In genomic region chr8:70608749-70609367, GRCm38 (mm10) we compare ENCODE assay signal across 8 mouse cellular contexts. TPM values are rescaled to one million over a fixed set of nuclear protein-coding genes. Genes with fewer than 3 reads are reported as not detected.
DNase-seq lines count a peak whose midpoint lies in the region; ATAC-seq and TF ChIP-seq lines count a peak whose summit lies in the region.

Ssbp4 (minus strand) TSS chr8:70608872.

- H3K27ac ChIP-seq in forebrain, embryonic 12.5 days: peak within 1 kb of the TSS; percentile 90
- H3K27ac ChIP-seq in hindbrain, embryonic 10.5 days: peak within 1 kb of the TSS; percentile 94
- peak within 1 kb of the TSS; percentile 81 for H3K27ac ChIP-seq in liver, embryonic 12.5 days
- peak within 1 kb of the TSS; percentile 97 for H3K27ac ChIP-seq in stomach, postnatal 0 days (replicated peaks)

- no peak for TF ChIP-seq CTCF in G1E (IDR thresholded peaks at IDR 0.05; ENCODE audit: low read depth, low read length)
- TF ChIP-seq CTCF in stomach, postnatal 0 days (IDR thresholded peaks at IDR 0.05; ENCODE audit: low read depth): no peak

- no peak for TF ChIP-seq EP300 in stomach, postnatal 0 days (optimal IDR thresholded peaks at IDR 0.05)

- ATAC-seq in frontal cortex, adult (ENCODE audit: low TSS enrichment): no peak
- ATAC-seq in G1E (ENCODE audit: extremely low read depth, insufficient number of reproducible peaks, low FRiP score, poor library complexity, severe bottlenecking): no peak
- peak; percentile 6; the same call in 1 of the 2 replicates for ATAC-seq in forebrain, embryonic 12.5 days (ENCODE audit: low FRiP score)
- no peak for ATAC-seq in liver, embryonic 12.5 days
- no peak for ATAC-seq in stomach, postnatal 0 days (ENCODE audit: low FRiP score, low TSS enrichment)

- 0 out of 2 replicates have a peak, but pooled peaks cover 2% of the 10 kb centered on the region for H3K9me3 ChIP-seq in G1E (replicated peaks)
- no peaks in the 10 kb centered on the region for H3K9me3 ChIP-seq in forebrain, embryonic 12.5 days
- H3K9me3 ChIP-seq in hindbrain, embryonic 10.5 days: no peaks in the 10 kb centered on the region
- H3K9me3 ChIP-seq in liver, embryonic 12.5 days (replicated peaks): no peaks in the 10 kb centered on the region
- no peaks in the 10 kb centered on the region for H3K9me3 ChIP-seq in stomach, postnatal 0 days (ENCODE audit: control insufficient read depth, low read length)

- H3K9ac ChIP-seq in forebrain, embryonic 12.5 days: peak within 1 kb of the TSS; percentile 87
- H3K9ac ChIP-seq in liver, embryonic 12.5 days: peak within 1 kb of the TSS; percentile 95
- peak within 1 kb of the TSS; percentile 92 for H3K9ac ChIP-seq in stomach, postnatal 0 days (ENCODE audit: low read length)

- WGBS in forebrain, embryonic 12.5 days: 6% methylated on average over 26 of the region's 26 CpGs
- 7% methylated on average over 26 of the region's 26 CpGs for WGBS in hindbrain, embryonic 10.5 days
- WGBS in liver, embryonic 12.5 days (ENCODE audit: insufficient replicate concordance): 4% methylated on average over 26 of the region's 26 CpGs
- 3% methylated on average over 26 of the region's 26 CpGs for WGBS in stomach, postnatal 0 days

- peaks cover 26% of the 10 kb centered on the region; the same call in 1 of the 2 replicates for H3K27me3 ChIP-seq in G1E (ENCODE audit: insufficient read depth, low read length)
- H3K27me3 ChIP-seq in forebrain, embryonic 12.5 days: peaks cover 19% of the 10 kb centered on the region; the same call in 1 of the 2 replicates
- peaks cover 42% of the 10 kb centered on the region for H3K27me3 ChIP-seq in hindbrain, embryonic 10.5 days (ENCODE audit: insufficient read depth, poor library complexity, severe bottlenecking)
- no peaks in the 10 kb centered on the region; the same call in 1 of the 2 replicates for H3K27me3 ChIP-seq in liver, embryonic 12.5 days (replicated peaks)
- no peaks in the 10 kb centered on the region for H3K27me3 ChIP-seq in stomach, postnatal 0 days (ENCODE audit: control insufficient read depth, insufficient read depth, low read length)

- no peak for DNase-seq in frontal cortex, adult 2 months (ENCODE audit: extremely low spot score in 1 of 2, low spot score in 1 of 2)
- DNase-seq in G1E (ENCODE audit: low spot score): no peak
- DNase-seq in hindbrain, embryonic 10.5 days (ENCODE audit: low spot score): no peak
- DNase-seq in stomach, postnatal 0 days (ENCODE audit: low spot score): no peak
- DNase-seq in kidney, adult 11 months: no peak

- H3K4me2 ChIP-seq in forebrain, embryonic 12.5 days: peak within 1 kb of the TSS; percentile 92
- H3K4me2 ChIP-seq in liver, embryonic 12.5 days: peak within 1 kb of the TSS; percentile 94
- peak within 1 kb of the TSS; percentile 94 for H3K4me2 ChIP-seq in stomach, postnatal 0 days (replicated peaks; ENCODE audit: low read depth)

- H3K36me3 ChIP-seq in G1E (replicated peaks): peaks cover 32% of the 10 kb centered on the region
- no peaks in the 10 kb centered on the region for H3K36me3 ChIP-seq in forebrain, embryonic 12.5 days (replicated peaks)
- H3K36me3 ChIP-seq in hindbrain, embryonic 10.5 days: 0 out of 2 replicates have a peak, but pooled peaks cover 3% of the 10 kb centered on the region
- peaks cover 12% of the 10 kb centered on the region; the same call in 1 of the 2 replicates for H3K36me3 ChIP-seq in liver, embryonic 12.5 days
- no peaks in the 10 kb centered on the region for H3K36me3 ChIP-seq in stomach, postnatal 0 days (ENCODE audit: control insufficient read depth, insufficient read depth, low read length)

- H3K4me1 ChIP-seq in G1E (ENCODE audit: insufficient read depth, low read depth, low read length): peaks cover 76% of the 10 kb centered on the region
- H3K4me1 ChIP-seq in forebrain, embryonic 12.5 days: peaks cover 68% of the 10 kb centered on the region
- peaks cover 84% of the 10 kb centered on the region for H3K4me1 ChIP-seq in hindbrain, embryonic 10.5 days (replicated peaks)
- peaks cover 83% of the 10 kb centered on the region for H3K4me1 ChIP-seq in liver, embryonic 12.5 days
- H3K4me1 ChIP-seq in stomach, postnatal 0 days (replicated peaks; ENCODE audit: control insufficient read depth, insufficient read depth): peaks cover 3% of the 10 kb centered on the region

- H3K4me3 ChIP-seq in G1E (ENCODE audit: low read depth, low read length): peak within 1 kb of the TSS; percentile 76
- peak within 1 kb of the TSS; percentile 88 for H3K4me3 ChIP-seq in forebrain, embryonic 12.5 days (replicated peaks)
- H3K4me3 ChIP-seq in hindbrain, embryonic 10.5 days: peak within 1 kb of the TSS; percentile 80
- H3K4me3 ChIP-seq in liver, embryonic 12.5 days: peak within 1 kb of the TSS; percentile 85
- H3K4me3 ChIP-seq in stomach, postnatal 0 days (ENCODE audit: low read depth, low read length): peak within 1 kb of the TSS; percentile 75

RNA-seq across cellular contexts. Expression of gene Ssbp4, which starts in this region (rescaled TPM):
- 266 and 276 TPM in 2 replicates for polyA plus RNA-seq in frontal cortex, adult 2 months (2012; rRNA removed)
- total RNA-seq in G1E (2014; fragmentation: Nextera tagmentation) (21.7 and 31.0 TPM in 2 replicates), G1E (2017) (51.7 and 114 TPM in 2 replicates)
- 606 and 1,025 TPM in 2 replicates for polyA plus RNA-seq in G1E (2012)
- 97.4 and 106 TPM in 2 replicates for polyA plus RNA-seq in forebrain, embryonic 12.5 days (2016; fragmentation: Nextera tagmentation; extraction: Ambion mirVana)
- 84.4 and 117 TPM in 2 replicates for polyA plus RNA-seq in hindbrain, embryonic 10.5 days (2016; fragmentation: Nextera tagmentation; extraction: Ambion mirVana)
- 96.4 and 98.0 TPM in 2 replicates for polyA plus RNA-seq in liver, embryonic 12.5 days (2016; fragmentation: Nextera tagmentation; extraction: Ambion mirVana)
- 66.7 and 83.8 TPM in 2 replicates for polyA plus RNA-seq in stomach, postnatal 0 days (2015; fragmentation: Nextera tagmentation; extraction: Ambion mirVana)
